In the genomic region with DNA sequence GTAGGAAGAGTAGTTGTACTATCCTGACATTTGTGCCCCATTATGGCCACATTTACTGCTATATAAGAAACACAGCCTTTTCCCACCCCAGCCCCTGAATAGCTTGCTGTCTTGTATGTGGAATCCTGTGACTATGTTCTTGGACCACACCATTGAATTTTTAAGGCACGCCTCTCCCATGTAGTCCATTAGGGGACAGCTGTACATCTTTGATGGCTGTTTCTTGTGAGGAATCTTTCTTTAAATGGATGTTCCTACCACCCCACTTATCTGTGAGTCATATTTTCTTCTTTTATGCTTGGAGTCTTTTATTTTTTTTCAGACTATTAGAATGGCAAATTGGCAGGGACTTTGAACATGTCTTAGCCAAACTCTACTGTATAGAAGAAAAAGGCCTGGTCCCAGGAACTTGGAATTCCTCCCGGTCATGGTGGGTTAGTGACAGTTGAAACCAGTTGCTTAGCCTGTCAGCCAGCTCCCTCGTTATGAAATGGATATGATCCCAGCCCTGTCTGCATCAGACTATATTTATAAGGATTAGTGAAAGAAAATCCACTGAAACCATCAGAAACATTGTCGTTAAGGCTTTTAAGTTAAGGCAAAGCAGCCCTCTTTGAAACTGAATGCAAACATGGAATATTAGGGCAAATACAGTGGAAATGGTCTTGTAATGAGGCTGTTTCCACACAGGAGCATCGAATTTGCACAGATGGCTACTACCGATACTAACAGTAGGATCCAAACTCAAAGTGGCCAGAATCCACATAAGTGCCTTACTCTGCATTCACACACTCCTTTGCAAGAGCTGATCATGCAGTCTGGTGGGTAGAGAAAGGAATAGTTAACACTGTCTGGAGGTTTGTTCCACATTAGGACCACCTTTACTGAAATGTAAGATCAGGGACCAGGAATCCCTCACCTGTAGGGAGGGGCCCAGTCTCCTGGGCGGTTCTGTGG, we compare ENCODE assay signal across 17 mouse cellular contexts. TPM values are rescaled to one million over a fixed set of nuclear protein-coding genes. Genes with fewer than 3 reads are reported as not detected.
DNase-seq lines count a peak whose midpoint lies in the region; ATAC-seq and TF ChIP-seq lines count a peak whose summit lies in the region.
"Had no signal": no experiment of that assay in that cellular context is flagged by ENCODE, and none has a peak within 500 bp of the region (broad histone marks: within the 10 kb centered on the region; RNA-seq: fewer than 3 reads in every experiment).

No protein-coding gene starts in this region.

- ATAC-seq in cerebellum, adult (ENCODE audit: insufficient number of reproducible peaks, low FRiP score, low TSS enrichment) = no peak
- ATAC-seq in heart, embryonic 16.5 days (replicated peaks; ENCODE audit: extremely low read depth, insufficient read depth, low FRiP score) = no peak
- peak; percentile 44; the same call in 1 of the 2 replicates for ATAC-seq in lung, postnatal 0 days
- no peak for ATAC-seq in CD4-positive, CD25-positive, alpha-beta regulatory T cell, adult 4 months

- no peak for TF ChIP-seq POLR2A in lung, adult 2 months (IDR thresholded peaks at IDR 0.05; ENCODE audit: borderline replicate concordance, extremely low read depth, low read depth, low read length)
- no peak for TF ChIP-seq POLR2A in myocyte (IDR thresholded peaks at IDR 0.05; ENCODE audit: insufficient read length, low read depth)

- no peak for TF ChIP-seq CTCF in lung, postnatal 0 days (IDR thresholded peaks at IDR 0.05)
- no peak for TF ChIP-seq CTCF in lung, adult 2 months (IDR thresholded peaks at IDR 0.05; ENCODE audit: insufficient read depth, low read length)

- H3K36me3 ChIP-seq in heart, embryonic 16.5 days (ENCODE audit: control insufficient read depth, insufficient read depth) = peaks cover 5% of the 10 kb centered on the region
- no peaks in the 10 kb centered on the region for H3K36me3 ChIP-seq in lung, postnatal 0 days (ENCODE audit: insufficient read depth, low read length)
- no peaks in the 10 kb centered on the region for H3K36me3 ChIP-seq in myocyte (ENCODE audit: control insufficient read depth, insufficient read depth)

- no peak overlapping the region for H3K9ac ChIP-seq in heart, embryonic 16.5 days (ENCODE audit: low read length)
- no peak overlapping the region for H3K9ac ChIP-seq in lung, postnatal 0 days (replicated peaks; ENCODE audit: low read depth)
- H3K9ac ChIP-seq: lung, embryonic 14.5 days had no signal

- H3K27me3 ChIP-seq in heart, embryonic 16.5 days (ENCODE audit: control insufficient read depth, insufficient read depth, low read length) = no peaks in the 10 kb centered on the region
- H3K27me3 ChIP-seq in lung, postnatal 0 days (replicated peaks; ENCODE audit: insufficient read depth, low read length) = no peaks in the 10 kb centered on the region
- H3K27me3 ChIP-seq in myocyte (ENCODE audit: control insufficient read depth, insufficient read depth, insufficient read length) = no peaks in the 10 kb centered on the region

- 91% methylated on average over 7 of the region's 7 CpGs for WGBS in heart, embryonic 16.5 days
- 79% methylated on average over 7 of the region's 7 CpGs for WGBS in lung, postnatal 0 days
- 80% methylated on average over 7 of the region's 7 CpGs for WGBS in lung, adult 2 months

- H3K27ac ChIP-seq in heart, embryonic 16.5 days (ENCODE audit: low read length) = 0 out of 2 replicates have a peak overlapping the region, but pooled peaks have one; percentile 8
- no peak overlapping the region for H3K27ac ChIP-seq in lung, postnatal 0 days (ENCODE audit: low read length)

- no peak overlapping the region for H3K4me3 ChIP-seq in heart, embryonic 16.5 days (ENCODE audit: low read length)
- no peak overlapping the region for H3K4me3 ChIP-seq in lung, postnatal 0 days (ENCODE audit: low read depth, low read length)
- no peak overlapping the region for H3K4me3 ChIP-seq in lung, adult 2 months (replicated peaks; ENCODE audit: extremely low read depth, low read depth, low read length)
- H3K4me3 ChIP-seq in myocyte = no peak overlapping the region

- H3K4me1 ChIP-seq in heart, embryonic 16.5 days (ENCODE audit: control insufficient read depth, insufficient read depth, low read length) = no peaks in the 10 kb centered on the region
- no peaks in the 10 kb centered on the region; the same call in 1 of the 2 replicates for H3K4me1 ChIP-seq in lung, postnatal 0 days (ENCODE audit: insufficient read depth, low read depth, low read length)
- H3K4me1 ChIP-seq in lung, adult 2 months (ENCODE audit: control insufficient read depth, insufficient read depth, low read length) = no peaks in the 10 kb centered on the region

- no peak overlapping the region for H3ac ChIP-seq in myocyte (ENCODE audit: control insufficient read depth, insufficient read length)

- peak; percentile 88 to 91 for DNase-seq in cerebellum, postnatal 10 days
- DNase-seq in heart, postnatal 10 days = no peak
- peak; percentile 29 for DNase-seq in lung, postnatal 0 days (ENCODE audit: low spot score)
- DNase-seq in lung, adult 2 months = no peak
- DNase-seq: cerebellum, adult 2 months; gastrocnemius, postnatal 10 days; heart, postnatal 4 days; lung, embryonic 14.5 days; right cerebral cortex, postnatal 4 days; thymus, adult 2 months had no signal

- intact Hi-C loops in heart, postnatal 10 days (cut with DNase I) = loop anchor here (5.0 kb wide), 1 partner anchor 189 kb away; a partner anchor contains a TSS

- H3K4me2 ChIP-seq in heart, embryonic 16.5 days (ENCODE audit: low read depth, low read length) = no peak overlapping the region
- H3K4me2 ChIP-seq in lung, postnatal 0 days (replicated peaks; ENCODE audit: low read depth, low read length) = no peak overlapping the region
- H3K4me2 ChIP-seq in myocyte (ENCODE audit: low read depth) = peak overlapping the region; percentile 60
- H3K4me2 ChIP-seq: lung, embryonic 14.5 days had no signal

- no peak for TF ChIP-seq EP300 in lung, postnatal 0 days (IDR thresholded peaks at IDR 0.05)

- H3K79me2 ChIP-seq in myocyte (ENCODE audit: control insufficient read depth, insufficient read depth) = peaks cover 23% of the 10 kb centered on the region

- no peaks in the 10 kb centered on the region for H3K9me3 ChIP-seq in heart, embryonic 16.5 days (replicated peaks; ENCODE audit: control insufficient read depth, low read length)
- no peaks in the 10 kb centered on the region for H3K9me3 ChIP-seq in lung, postnatal 0 days (ENCODE audit: low read length)

TF ChIP-seq in myocyte, 11 proteins besides CTCF, POLR2A, EP300 and RAD21:
- TF ChIP-seq USF1 (IDR thresholded peaks at IDR 0.05; ENCODE audit: low read depth) (no peak), MYOD1 (IDR thresholded peaks at IDR 0.05; ENCODE audit: control insufficient read depth in 1 of 3, insufficient read length in 2 of 3, low read depth in 2 of 3) (peak; percentile 30 to 54 (median 45))

RNA-seq across cellular contexts. Expression of a gene that starts 2.4 kb away (rescaled TPM):
- 20.8 and 27.6 TPM in 2 replicates for polyA plus RNA-seq in heart, embryonic 16.5 days (2015; fragmentation: Nextera tagmentation; extraction: Ambion mirVana)
- 100 to 1,000 TPM in 1 of 2 experiments, 10 to 100 TPM in 1; 85.0 to 106 TPM for total RNA-seq in heart, postnatal 10 days (2021)
- polyA plus RNA-seq in lung, postnatal 0 days (2015; fragmentation: Nextera tagmentation; extraction: Ambion mirVana) = 0.55 and 0.93 TPM in 2 replicates
- polyA plus RNA-seq in lung, adult 2 months (2012; rRNA removed) = 0.17 and 1.5 TPM in 2 replicates
- 119 TPM for polyA plus RNA-seq in myocyte (2012; fragmentation: generic; extraction: Trizol)
- not detected for polyA plus RNA-seq in CD4-positive, CD25-positive, alpha-beta regulatory T cell, adult 4 months (2017; shearing (Covaris generic))
- total RNA-seq: liver, adult 2 months; megakaryocyte, adult 5-6 weeks; monocyte, adult 5-6 weeks had no signal
- polyA plus RNA-seq: liver, adult 2 months had no signal

Comparison
In these comparisons a context has a peak if more than half of its experiments do, and no peak if none do; other contexts are left out.
1. DNase-seq: peak in cerebellum, postnatal 10 days (2 of 2) and lung, postnatal 0 days (single experiment); none in heart, postnatal 10 days (0 of 2) and lung, adult 2 months (single experiment).